Mouse (Mus musculus) kidney, postnatal 4 days (tissue): ENCODE measurements around the gene Pnrc2.

Source experiments
- DNase-seq, 2 experiments: peaks; one replicate each; pipeline ENCODE4 v3.0.0; 2021; ENCODE audit warnings: mixed read lengths in 2 of 2

The Pnrc2 gene

DNA sequence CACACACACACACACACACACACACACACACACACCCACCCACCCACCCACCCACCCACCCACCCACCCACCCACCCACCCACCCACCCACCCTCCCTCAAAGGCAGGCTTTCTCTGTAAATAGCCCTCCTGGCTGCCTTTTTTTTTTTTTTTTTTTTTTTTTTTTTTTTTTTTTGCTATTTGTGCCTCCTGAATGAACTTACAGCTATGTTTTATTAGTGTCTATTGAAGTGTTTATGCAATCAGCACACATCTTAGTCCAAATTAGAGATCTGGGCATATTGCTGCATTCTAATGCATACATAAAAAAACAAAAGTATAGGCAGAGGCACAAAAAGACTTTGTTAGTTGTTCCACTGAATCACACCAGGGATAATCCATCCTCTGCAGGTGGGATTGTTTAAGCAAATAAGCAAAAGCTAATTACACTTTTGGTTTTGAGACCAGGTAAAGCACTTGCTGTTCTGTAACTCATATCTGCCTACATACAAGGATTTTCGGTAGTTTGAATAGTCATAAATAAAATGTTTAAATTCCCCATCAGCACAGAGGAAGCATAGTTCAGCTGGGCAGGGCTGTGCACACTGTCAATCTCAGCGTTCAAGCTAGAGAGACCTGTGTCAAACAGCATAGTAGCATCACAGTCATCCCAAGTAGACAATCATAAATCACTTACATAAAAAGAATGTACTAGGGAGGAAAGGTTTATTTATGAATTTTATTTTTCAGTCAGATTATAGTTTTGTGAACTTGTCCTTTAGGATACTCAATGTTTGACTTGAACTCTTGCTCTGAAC is 3.2 kb downstream of the Pnrc2 start:
- DNase-seq: no peak

DNA sequence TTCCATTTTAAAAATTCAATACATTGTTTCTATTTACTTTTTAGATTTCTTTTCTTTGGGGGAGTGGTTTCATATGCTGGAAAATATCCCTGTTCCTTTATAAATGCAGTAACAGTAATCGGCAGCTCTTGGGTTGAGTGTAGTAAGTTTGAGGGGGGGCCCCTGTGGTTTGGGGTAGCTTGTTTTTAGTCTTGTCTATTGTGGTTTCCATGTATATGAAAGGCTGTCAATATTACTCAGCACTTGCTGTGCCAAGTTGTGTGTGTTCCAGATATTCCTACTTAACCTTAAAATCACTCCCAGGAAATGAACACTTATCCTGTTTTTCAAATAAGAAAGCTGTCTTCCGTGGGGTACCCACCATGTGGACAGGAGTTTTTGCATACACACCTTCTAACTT is 4.7 kb downstream of the Pnrc2 start:
- DNase-seq: no peak

GRCm38 (mm10) chr4:135857597-135858186 is 16.0 kb downstream of the Pnrc2 start:
- DNase-seq: no peak

DNA sequence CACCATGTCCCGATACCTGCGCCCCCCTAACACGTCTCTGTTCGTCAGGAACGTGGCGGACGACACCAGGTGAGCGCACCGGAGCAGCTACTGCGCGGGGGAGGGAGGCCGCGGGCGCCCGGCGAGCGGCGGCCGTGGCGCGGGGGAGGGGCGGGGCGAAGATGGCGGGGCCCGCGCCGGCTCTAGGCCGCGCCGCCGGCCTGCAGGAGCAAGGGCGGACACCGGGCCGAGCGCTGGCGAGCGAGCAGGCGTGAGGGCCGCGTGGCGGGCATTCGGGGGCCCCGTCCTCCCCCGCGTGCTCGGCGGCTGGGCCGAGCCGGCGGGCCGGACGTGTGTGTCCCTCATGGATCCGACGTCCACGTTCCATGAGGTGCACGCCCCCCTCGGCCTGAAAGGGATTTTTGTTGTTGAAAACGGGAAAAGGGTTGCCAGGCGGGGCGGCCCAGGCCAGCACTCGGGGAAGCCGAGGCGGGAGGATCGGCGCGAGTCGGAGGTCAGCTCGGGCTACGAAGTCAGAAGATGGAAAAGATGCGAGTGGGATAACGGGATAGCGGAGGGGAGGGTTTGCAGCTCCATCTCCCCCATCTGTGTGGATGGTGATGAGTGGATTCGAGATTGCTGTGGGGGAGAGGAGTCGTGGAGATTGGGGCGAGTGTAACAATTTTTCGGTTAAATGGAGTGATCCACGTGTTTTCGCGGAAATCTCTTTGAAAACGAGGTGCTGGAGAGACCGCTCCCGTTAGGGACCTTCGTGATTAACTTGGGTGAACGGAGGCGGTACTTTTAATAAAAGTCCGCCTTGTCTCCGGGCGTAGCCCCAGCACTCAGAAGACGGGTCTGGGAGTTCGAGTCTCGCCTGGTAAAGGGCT is 17.2 kb downstream of the Pnrc2 start:
- DNase-seq: peak; percentile 77 to 88

DNA sequence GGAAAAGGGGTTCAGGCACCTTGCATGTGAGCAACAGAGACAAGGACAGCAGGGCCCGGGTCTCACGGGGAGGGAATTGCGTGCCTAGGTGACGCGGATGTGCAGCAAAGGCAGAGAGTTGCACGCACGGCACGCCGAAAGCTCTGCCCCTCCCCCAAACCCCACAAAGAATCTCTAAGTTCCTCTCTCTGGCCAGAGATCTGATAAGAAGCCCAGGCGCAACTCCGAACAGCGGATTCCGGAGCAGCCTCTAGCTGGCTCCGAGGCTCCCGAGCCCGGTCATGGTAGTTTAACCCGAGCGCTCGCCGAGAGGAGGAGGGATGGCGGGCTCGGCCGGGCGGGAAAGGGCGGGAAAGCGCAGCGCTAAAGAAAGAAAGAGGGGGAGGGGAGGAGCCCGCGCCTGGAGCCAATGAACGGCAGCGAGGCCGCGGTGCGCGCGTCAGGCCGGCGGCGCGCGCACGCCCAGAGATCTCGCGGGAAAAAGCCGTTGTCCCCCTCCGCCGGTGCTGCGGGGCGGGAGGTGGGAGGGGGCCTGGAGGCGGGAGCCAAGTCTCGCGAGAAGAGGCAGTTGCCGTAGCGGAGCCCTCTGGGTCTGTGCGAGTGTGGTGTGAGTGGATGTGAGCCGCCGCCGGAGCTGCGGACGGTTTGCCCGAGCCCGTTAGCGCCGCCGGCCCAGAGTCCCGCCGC is 18.0 kb downstream of the Pnrc2 start, which contains the start of gene Srsf10:
TSS of gene Srsf10 (plus strand) at position 212 of the 687 bp plus-strand sequence.
- peak; percentile 96 to 99 for DNase-seq

DNA sequence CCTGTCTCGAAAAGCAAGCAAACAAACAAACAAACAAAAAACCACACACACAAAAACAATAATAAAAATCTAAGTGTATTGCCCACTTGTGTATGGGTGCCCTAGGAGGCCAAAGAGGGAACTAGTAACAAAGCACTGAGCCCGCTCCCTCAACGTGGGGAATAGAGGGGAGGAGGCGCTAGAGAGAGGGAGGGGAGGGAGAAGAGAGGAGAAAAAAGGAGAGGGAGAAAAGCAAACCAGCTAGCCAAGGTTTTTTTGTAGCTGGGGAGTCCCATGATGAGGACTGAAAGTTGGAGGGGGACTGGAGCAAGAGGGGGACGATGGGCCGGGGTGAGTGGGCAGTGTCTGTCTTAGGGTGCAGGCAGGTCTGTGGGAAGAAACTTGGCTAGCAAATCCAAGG is 18.6 kb downstream of the Pnrc2 start:
- DNase-seq: peak in 1 of 2 experiments; percentile 58

DNA sequence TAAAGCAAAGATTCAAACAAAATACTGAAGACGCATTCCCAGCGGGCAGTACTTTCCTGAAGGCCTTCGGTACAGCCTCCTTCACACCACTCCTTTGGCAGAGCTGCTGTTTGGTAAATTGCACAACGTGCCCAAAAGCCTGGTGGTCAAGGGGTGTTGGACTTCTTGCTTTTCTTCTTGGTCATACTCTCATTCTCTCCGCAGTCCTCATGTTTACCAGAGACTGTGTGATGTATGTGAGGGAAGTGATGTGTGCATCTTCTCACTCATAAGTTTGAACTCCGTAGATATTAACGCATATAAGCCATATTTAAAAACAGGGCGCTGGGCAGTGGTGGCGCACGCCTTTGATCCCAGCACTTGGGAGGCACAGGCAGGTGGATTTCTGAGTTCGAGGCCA is 19.0 kb downstream of the Pnrc2 start:
- no peak for DNase-seq

GRCm38 (mm10) chr4:135853987-135854546 is 19.6 kb downstream of the Pnrc2 start:
- no peak for DNase-seq

DNA sequence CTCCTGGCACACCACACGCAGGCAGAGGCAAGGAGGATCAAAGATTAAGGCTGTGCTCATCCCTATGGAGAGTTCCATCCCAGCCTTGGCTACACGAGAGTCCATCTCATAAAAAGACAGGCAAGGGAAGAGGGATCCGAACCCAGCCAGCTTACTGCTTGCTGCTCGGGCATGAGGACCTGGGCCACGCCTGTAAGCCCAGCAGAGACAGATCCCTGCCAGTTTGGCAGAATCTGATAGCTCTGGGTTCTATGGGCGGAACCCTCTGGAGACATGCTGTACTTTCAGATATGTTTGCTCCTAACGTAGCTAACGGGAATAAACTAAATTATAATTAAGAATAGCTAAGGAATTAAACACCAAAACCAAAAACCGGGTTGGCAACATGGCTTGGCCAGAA is 21.7 kb downstream of the Pnrc2 start:
- DNase-seq: no peak

DNA sequence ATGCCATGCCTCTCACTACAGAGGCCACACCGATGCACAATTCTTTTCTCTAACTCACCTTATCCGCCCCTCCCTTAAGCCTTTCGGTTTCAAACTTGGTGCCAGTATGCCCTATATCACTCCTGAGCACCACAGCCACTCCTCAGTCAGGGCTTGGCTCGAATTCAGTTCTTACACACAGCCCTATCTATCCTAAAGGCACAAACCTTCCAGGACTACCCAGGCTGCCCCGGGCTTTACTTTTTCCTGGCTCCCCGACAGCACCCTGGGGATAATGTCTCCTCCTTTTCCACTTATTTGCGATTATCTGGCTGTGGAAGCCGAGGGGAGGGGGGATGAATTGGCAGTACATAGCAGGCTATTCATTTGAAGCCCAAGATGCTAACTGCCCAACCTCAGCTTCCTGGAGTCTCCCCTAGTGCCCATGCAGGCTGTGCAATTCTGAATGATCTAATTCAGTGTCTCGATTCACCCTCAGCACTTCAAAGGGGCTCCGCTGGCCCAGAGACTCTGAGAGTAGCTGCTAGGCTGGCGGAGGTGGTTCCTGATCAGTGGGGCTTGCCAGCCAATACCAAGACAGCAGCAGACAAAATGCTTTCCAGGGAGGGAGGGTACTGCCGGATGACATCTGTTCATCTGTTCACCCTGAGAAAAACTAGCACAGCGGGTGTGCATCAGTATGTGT is 23.1 kb downstream of the Pnrc2 start:
- no peak for DNase-seq

DNA sequence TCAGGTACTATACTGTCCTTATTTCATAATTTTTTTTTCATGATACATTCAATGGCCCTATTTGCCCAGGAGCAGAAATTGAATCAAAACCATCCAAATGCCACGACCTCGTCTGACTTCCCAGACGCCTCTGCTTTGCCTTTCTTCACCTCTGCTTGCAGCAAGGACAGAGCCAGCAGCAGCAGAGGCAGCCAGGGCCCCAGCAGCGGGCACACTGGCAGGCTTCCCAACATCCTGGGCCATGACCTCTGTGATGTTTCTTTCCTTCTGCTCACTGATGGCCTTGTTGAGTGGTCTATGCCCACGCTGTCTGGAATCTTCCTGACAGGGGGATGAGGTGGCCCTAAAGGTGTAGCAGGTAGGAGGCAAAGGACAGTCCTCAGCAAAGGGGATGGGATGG is 26.1 kb downstream of the Pnrc2 start:
- no peak for DNase-seq

DNA sequence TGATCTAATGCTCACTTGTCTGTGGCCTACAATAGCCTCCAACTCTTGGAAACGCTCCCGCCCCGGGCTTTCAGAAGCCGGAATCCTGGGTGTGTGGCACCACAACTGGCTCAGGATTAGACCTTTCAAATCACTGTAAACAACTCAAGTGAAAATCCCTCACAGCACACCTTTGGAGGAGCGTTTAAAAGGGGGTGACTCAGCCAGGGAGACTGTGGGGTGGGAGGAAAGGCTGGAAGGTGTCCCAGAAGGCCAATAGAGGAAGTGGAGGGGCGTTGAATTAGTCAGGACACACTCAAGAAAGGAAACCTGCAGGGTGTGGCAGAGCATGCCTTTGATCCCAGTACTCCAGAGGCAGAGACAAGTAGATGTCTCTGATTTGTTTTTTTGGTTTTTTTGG is 29.2 kb downstream of the Pnrc2 start:
- no peak for DNase-seq

DNA sequence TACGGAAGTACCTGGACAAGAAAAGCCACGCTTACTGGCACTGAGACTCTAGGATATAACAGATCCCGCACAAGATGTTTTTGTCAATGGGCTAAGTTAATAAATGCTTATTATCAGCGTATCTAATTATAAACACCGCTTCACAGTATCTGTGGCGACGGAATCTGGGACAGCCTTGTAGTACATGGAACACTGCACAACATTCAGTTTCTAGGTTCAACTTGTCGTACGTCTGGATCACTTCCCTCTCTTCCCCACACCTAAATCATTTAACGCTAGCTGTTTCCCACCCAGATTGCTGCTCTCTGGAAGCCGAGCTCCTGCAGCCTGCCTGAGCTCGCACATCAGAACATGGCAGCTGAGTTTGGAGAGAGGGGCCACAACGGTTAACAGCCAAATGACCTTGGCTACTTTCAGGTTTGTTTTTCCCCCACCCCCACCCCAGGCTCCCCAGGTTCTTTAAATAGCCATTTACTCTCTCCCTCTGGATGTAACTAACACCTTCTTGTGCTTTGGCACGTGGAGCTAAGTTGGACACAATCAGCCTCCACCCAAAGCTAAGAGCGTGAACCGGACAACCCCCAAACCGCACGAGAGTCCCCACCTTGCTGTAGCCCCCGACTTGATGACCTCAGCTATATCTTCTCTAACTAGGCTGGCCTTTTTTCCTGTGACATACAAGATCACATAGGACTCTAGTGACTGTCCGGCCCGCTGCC is 34.2 kb downstream of the Pnrc2 start:
- no peak for DNase-seq

GRCm38 (mm10) chr4:135838925-135839292 is 34.7 kb downstream of the Pnrc2 start:
- DNase-seq: no peak

GRCm38 (mm10) chr4:135834124-135834717 is 39.4 kb downstream of the Pnrc2 start:
- no peak for DNase-seq

DNA sequence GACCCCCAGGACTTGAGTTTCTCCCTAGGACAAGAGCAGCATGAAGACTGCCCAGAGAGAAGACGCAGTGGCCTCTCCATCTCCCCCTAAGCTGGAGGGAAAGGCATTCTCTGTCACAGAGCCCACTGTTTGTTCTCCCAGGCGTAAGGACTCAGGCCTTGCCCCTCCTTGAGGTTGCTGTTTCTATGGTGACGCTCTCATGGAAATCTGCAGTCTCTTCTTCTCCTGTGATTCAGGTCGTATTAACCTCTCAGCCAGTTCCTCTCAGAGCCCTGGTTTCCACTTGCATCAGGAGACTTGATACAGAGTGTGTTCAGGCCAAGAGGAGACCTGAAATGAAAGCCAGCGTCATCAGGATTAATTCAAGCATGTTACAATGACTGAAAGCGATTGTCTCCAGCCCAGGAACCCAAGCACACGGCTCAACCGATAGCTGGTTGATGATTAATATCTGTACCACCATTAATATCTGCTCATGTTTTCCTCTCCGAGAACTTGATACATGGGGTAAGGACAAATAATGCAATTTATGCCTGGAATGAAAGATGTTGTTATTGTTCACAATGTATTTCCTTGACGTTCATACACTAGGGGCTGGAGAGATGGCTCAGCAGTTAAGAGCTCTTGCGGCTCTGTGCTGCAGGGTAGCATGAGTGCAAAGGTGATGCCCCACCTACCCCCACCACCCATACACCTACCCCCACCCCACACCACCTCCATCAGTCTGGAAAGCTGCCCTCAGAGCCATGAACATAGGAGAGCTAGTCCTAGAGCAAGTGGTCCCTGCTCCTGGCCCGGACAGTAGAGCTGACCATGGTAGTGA is 40.1 kb downstream of the Pnrc2 start:
- DNase-seq: no peak

GRCm38 (mm10) chr4:135832070-135832469 is 41.6 kb downstream of the Pnrc2 start:
- peak; percentile 30 to 56 for DNase-seq

DNA sequence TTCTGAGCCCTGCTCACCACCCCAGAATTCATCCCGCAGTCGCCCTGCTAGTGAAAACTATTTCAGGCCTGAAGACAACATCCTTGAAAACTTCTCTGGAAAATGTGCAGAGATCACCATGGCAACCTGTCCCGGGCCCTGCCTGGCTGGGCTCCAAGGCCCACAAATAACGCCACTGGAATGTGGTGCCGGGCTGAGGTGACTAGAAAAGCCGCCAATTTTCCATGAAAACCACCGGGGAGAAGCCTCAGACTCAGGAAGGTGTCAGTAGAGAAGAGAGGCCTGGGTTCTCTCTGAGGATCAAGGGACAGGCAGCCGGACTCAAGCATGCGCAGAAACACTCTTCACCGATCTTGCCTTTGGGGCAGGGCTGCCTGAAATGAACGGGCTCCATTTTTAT is 45.2 kb downstream of the Pnrc2 start:
- peak; percentile 83 to 90 for DNase-seq

GRCm38 (mm10) chr4:135824254-135824653 is 49.4 kb downstream of the Pnrc2 start:
- no peak for DNase-seq

DNA sequence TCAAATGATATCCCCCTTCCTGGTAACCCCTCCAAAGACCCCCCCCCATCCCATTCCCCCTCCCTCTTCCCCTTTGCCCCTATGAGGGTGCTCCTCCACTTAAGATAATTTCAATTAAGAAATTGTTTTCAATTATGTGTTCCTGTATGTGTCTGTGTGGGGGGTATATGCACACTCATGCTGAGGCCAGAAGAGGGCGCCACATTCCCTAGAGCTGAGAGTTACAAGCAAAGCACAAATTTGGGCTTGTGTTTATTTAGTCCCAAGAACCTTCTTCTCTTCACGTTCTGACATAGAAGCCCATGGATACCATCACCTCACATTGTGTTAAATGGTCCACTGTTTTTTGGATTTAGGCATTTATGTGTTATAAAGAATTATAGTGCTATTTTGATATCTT is 50.4 kb downstream of the Pnrc2 start:
- peak; percentile 71 to 75 for DNase-seq
